Mouse (Mus musculus) left cerebral cortex, adult 2 months (tissue): ENCODE data around the gene Rasgrf1. TPM values are rescaled to one million over a fixed set of nuclear protein-coding genes. Genes with fewer than 3 reads are reported as not detected.

ENCODE experiments used
- DNase-seq, 2 experiments: peaks; one replicate each; pipeline ENCODE4 v3.0.0; 2021 to 2022; ENCODE audit warnings: low spot score in 2 of 2, mixed read lengths in 1 of 2; ENCODE audit errors: extremely low spot score in 1 of 2
- H3K27ac ChIP-seq: fragments of 200-600 bp; 2 replicates; pipeline ENCODE4 v1.8.1; 2022
- H3K4me3 ChIP-seq: fragments of 200-600 bp; 2 replicates; pipeline ENCODE4 v1.8.1; 2022
- CTCF ChIP-seq: fragments of 200-600 bp; IDR thresholded peaks from 2 replicates; pipeline ENCODE4 v1.8.1; 2022; ENCODE audit warnings: antibody characterized with exemption, mild to moderate bottlenecking, moderate library complexity
- intact Hi-C: fragments of 180-260 bp; cut with DNase I; formaldehyde crosslinking; loops from one replicate; pipeline ENCODE4 v1.15.1; 2025
- total RNA-seq, 2 experiments: library from RNA; stranded (reverse); gene quantifications; 2 replicates each; pipeline ENCODE4 v1.2.3; 2021

The Rasgrf1 gene
- total RNA-seq, 2 experiments from 2014 or later = 273 to 297 TPM

DNA sequence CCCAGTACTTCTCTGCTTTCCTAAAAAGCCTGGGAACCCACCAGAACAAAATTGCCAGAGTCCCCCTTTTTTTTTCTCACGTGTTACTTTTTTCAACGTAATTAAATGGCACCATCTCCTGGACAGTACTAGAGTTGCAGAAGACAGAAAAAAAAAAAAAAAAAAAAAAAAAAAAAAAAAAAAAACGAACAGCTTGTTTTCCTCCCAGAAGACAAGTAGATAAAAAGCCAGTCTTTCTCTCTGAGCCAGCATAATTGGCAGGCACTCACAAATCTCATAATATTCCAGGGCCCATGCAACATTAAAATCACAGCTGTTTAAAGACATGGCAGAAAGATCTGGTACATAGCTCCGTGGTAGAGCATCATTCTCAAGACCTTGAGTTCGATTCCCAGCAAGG is 64.1 kb downstream of the Rasgrf1 start:
- no peak overlapping the region for H3K4me3 ChIP-seq
- TF ChIP-seq CTCF = peak; percentile 50
- H3K27ac ChIP-seq = no peak overlapping the region
- no peak for DNase-seq
- intact Hi-C loops = loop anchor here (1.0 to 5.0 kb wide), 2 partner anchors 147 to 272 kb away; no protein-coding TSS in a partner anchor

DNA sequence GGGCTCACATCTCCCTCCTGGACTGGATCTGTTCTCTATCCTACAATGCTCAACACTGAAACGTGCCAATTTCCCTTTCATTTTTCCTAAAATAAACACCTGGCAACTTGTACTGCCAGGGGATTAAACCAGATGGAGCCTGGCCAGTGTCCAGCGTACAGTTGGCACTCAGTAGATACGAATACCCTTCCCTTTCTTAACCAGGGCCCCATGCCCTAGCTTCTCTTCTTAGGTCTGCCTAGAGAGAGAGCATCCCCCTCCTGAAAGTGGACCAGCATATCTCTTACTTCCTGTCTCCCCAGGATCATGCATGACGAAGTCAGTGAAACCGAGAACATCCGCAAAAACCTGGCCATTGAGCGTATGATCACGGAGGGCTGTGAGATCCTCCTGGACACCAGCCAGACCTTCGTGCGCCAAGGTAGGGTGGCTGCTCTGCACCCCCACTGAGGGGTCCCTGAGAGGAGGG is 64.8 kb downstream of the Rasgrf1 start:
- Histone ChIP-seq H3K4me3 (no peak overlapping the region), H3K27ac (no peak overlapping the region)
- TF ChIP-seq CTCF = no peak
- intact Hi-C loops = loop anchor here (5.0 kb wide), 1 partner anchor 272 kb away; no protein-coding TSS in a partner anchor
- no peak for DNase-seq

DNA sequence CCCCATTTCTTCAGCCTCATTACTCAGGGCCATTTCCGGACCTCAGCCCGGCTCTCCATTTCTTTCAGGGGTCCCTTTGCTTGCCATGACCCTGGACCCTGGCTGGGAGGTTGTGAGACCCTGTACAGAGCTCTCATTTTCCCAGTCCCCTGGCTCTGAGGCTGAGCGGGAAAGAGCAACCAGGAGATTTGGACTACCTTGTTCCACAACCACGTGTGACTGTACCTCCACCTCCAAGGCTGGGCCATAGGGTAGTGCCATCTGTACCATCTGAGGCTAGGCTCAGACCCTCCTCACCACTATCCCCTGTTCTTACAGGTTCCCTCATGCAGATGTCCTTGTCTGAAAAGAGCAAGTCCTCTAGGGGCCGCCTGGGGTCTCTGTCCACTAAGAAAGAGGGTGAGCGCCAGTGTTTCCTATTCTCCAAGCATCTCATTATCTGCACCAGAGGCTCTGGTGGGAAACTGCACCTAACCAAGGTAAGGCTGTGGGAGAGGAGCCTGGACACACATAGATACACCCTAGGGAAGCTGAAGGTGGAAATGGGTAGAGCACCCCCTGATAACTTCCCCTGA is 66.7 kb downstream of the Rasgrf1 start:
- intact Hi-C loops = no loop called here
- Histone ChIP-seq H3K4me3 (no peak overlapping the region), H3K27ac (no peak overlapping the region)
- no peak; the same call in 1 of the 2 replicates for TF ChIP-seq CTCF
- no peak for DNase-seq

DNA sequence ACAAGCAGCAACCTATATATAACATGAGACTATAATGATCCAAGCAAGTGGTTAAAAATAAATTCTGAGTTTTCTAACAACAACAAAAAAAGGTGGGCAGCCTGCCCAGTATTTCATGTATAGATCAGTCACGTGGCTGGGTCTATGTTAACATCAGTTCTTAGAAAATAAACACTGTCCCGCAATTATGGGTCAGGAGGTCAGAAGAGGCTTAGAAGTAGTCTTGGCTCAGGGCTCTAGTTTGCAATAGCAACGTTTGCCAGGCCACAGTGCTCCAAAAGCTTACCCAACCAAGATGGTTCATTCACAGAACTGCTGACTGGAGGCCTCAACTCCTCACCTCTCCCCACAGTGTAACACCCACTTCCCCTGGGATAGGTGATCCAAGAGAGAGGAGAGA is 69.5 kb downstream of the Rasgrf1 start:
- intact Hi-C loops = no loop called here
- no peak overlapping the region for H3K27ac ChIP-seq

DNA sequence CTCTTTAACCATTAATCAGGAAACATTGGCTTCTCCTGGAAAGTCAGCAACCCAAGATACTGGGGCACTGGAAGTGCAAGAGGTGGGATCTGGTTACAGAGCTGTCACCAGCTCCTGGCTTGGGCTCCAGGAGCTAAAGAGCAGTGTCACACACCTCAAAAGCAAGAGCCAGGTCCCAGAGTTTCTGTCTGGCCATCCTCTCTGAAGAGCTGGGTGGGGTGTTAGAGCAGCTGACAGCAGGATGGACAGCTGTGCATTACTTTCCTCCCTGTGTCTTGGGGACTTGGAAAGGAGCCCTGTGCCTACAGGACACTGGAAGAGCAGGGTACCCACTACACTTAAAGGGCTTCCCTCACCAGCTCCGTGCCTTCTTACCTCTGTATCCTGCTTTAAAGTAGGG is 72.5 kb downstream of the Rasgrf1 start:
- no peak overlapping the region for H3K4me3 ChIP-seq
- DNase-seq = no peak
- H3K27ac ChIP-seq = no peak overlapping the region
- no peak for TF ChIP-seq CTCF
- intact Hi-C loops = no loop called here

More for the DNA sequence above, 69.5 kb downstream of the Rasgrf1 start:
- no peak overlapping the region for H3K4me3 ChIP-seq
- no peak for TF ChIP-seq CTCF
- no peak for DNase-seq

DNA sequence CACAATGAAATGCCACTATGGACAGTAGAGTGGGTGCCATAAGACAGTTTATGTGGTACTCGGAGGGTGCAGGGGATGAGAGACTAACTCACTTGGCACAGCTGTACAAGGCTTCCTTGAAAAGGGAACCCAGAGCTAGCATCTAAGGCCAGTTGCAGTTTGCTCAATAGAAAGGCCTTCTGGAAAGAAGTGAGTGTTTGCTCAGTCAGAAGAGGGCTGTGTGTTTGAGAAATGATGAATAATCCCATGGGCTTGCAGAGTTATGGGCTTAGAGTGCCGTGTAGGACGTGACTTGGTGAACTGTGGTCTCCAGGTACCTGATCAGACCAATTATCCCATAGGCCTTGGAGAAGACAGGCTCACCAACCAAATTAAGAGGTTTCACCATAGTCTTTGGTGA is 78.3 kb downstream of the Rasgrf1 start:
- no peak for DNase-seq
- Histone ChIP-seq H3K4me3 (no peak overlapping the region), H3K27ac (no peak overlapping the region)
- intact Hi-C loops = loop anchor here (5.0 kb wide), 1 partner anchor 89 kb away; no protein-coding TSS in a partner anchor
- TF ChIP-seq CTCF = no peak

DNA sequence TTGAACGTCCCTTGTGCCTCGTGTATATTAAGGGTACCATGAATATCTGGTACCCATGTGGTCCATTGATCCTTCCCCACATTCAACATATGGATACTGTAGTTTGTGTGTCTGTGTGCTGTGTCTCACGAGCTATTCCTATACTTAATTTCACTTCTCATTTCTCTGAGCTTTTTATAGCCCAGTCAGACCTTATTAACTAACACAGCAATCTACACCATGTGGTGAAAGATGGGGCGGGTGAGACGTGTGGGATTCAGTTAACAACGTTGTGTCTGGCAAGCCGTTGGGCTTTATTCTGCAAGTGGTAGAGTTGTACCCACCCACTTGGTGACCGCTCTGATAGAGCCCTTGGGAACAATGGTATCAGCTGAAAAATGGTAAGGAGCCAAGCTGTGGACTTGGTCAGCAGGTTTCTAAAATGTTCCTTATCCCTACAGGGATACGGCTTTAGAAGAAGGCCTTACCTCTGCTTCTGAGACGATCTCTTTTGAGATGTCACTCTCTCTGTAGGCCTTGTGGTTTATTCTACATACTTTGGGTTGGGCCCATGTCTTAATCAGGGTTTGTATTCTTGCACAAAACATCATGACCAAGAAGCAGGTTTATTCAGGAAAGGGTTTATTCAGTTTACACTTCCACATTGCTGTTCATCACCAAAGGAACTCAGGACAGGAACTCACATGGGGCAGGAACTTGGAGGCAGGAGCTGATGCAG is 79.3 kb downstream of the Rasgrf1 start:
- TF ChIP-seq CTCF = no peak
- no peak for DNase-seq
- intact Hi-C loops = loop anchor here (5.0 kb wide), 1 partner anchor 88 kb away; no protein-coding TSS in a partner anchor
- no peak overlapping the region for H3K4me3 ChIP-seq
- H3K27ac ChIP-seq = no peak overlapping the region

DNA sequence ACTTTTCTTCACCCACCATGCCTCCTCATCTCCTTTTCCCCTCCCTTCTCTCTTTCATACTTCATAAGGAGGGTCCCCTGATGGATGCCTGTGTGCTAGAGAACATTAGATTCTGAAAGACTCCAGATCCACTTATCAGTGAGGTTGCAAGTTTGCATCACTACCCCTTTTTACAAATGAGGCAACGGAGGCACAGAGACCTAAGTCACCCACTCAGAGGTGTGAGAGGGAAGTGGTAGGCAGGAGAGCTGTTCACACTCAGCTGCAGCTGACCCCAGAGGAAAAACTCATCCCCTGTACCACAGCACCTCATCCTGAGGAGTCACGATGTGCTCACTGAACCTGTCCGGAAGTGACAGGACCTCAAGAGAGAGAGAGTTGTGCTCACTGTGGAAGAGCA is 96.7 kb downstream of the Rasgrf1 start:
- no peak for TF ChIP-seq CTCF
- Histone ChIP-seq H3K4me3 (no peak overlapping the region), H3K27ac (no peak overlapping the region)
- DNase-seq = no peak
- intact Hi-C loops = no loop called here

DNA sequence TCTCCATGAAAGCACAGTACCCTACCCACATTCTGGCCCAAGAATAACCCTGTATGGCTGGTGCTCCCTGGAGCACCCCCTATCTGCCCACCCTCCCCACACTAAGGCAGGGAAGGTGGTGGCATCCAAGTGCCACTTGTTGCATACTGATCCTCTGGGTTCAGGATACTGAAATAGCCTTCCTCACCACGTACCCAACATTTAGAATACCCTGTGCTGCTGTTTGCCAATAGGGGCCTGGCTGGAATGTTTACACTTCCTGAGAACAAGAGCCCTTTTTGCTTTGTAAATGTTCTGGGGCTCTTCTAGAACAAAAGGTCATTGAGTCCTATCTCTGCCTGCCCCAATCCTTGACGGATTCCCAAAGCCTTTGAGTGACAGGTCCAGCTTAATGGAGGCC is 97.4 kb downstream of the Rasgrf1 start:
- Histone ChIP-seq H3K4me3 (no peak overlapping the region), H3K27ac (no peak overlapping the region)
- TF ChIP-seq CTCF = no peak
- intact Hi-C loops = no loop called here
- no peak for DNase-seq

DNA sequence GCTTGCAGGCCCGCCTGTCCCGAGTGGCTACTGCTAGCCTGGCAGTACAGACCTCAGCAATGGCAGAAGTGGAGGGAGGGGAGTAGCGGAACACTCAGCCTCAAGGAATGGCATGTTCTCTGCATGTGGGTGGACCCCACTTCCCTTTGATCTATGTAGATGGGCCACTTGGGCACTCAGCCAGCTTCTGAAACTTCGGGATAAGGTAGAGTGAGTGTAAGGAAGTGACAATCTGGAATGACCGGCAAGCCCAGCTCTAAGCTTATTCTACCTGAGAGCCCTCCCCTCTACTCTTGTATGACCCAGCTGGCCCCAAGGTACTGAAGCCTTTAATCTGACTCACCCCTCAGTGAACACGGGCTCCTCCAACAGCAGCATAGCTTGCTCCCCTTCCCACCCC is 98.4 kb downstream of the Rasgrf1 start:
- no peak overlapping the region for H3K4me3 ChIP-seq
- H3K27ac ChIP-seq = no peak overlapping the region
- TF ChIP-seq CTCF = no peak
- intact Hi-C loops = no loop called here
- DNase-seq = no peak

DNA sequence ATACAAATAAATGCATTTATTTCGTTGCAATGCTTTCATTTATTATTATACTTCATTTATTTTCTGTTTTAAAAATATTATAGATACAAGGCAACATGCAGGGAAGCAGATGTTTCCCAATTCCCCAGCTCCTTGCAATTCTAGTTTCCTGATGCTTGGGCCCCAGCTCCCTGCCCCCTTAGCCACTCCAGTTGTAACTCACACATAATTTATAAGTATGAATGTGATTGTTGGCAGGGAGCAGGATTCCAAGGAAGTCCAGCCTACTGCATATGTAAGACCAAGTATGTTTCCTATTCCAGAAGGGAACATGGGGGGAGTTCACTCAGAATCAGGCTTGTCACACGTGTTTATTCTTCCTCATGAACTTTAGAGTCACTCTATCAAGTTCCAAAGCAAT is 102.1 kb downstream of the Rasgrf1 start:
- no peak overlapping the region for H3K4me3 ChIP-seq
- TF ChIP-seq CTCF = no peak
- H3K27ac ChIP-seq = no peak overlapping the region
- no peak for DNase-seq
- intact Hi-C loops = no loop called here

DNA sequence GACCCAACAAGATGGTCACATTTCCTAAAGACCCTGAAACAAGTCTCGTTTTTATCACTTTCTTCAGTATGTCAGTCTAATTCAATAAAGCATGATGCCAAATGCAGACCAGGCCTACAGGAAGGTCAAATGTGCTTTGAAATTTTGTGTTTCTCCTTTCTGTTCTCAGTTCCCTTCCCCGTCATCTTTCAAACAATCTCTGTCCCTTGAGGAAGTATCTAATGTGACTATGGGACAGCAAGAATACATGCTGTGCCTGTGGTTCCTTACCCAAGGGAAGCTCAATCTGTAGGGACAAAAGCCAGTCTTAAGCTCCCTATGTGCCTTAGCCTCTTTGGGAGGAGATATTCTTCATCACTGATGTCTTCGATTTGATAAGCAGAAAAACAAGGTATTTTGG is 104.9 kb downstream of the Rasgrf1 start:
- no peak for TF ChIP-seq CTCF
- intact Hi-C loops = no loop called here
- H3K4me3 ChIP-seq = no peak overlapping the region
- DNase-seq = no peak
- H3K27ac ChIP-seq = no peak overlapping the region

DNA sequence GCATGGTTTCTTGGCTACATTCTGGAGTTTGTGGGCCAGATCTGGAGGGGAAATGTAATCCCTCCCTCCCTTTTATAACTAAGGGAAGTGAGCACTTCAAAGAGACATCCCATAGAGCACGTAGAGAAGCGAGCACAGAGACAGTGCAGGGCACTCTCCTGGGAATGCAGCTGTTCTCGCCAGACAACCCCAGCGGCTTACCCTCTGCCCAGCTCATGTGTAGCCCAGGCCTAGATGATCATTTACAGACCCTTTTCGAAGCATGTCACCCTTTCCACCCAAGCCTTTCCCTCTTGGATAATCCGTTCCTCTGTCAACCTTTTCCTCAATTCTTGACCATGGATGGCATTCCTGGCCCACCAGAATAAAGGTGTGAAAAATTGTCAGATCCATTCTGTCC is 106.5 kb downstream of the Rasgrf1 start:
- DNase-seq = no peak
- H3K4me3 ChIP-seq = no peak overlapping the region
- H3K27ac ChIP-seq = no peak overlapping the region
- intact Hi-C loops = no loop called here
- TF ChIP-seq CTCF = no peak
